Mouse (Mus musculus) liver, embryonic 13.5 days (tissue): ENCODE measurements at regions not wholly inside any gene's neighbourhood (a gene's known extent, or its start where the extent isn't known, plus 50 kb on each side); places are given as distances from the start of the nearest gene placed in this dataset.

Experiments used
- ATAC-seq: fragments of 200-750 bp; cut with Nextera tagmentation; 2 replicates; pipeline ENCODE4 v1.8.0; 2017; ENCODE audit warnings: low read depth, mild to moderate bottlenecking, moderate number of reproducible peaks, moderate library complexity
- DNase-seq: peaks from one replicate; pipeline ENCODE4 v3.0.0; 2022
- H3K27ac ChIP-seq: fragments of 300-500 bp; sonication (generic); 2 replicates; pipeline ENCODE4 v1.5.1; 2015; ENCODE audit warnings: moderate library complexity, mild to moderate bottlenecking, inconsistent platforms
- H3K27me3 ChIP-seq: fragments of 300-500 bp; sonication (generic); 2 replicates; pipeline ENCODE4 v1.6.1; 2015; ENCODE audit warnings: mild to moderate bottlenecking, inconsistent platforms
- H3K36me3 ChIP-seq: fragments of 300-500 bp; sonication (generic); 2 replicates; pipeline ENCODE4 v1.6.1; 2015; ENCODE audit warnings: mild to moderate bottlenecking, inconsistent platforms
- H3K4me1 ChIP-seq: fragments of 300-500 bp; sonication (generic); replicated peaks from 2 replicates; pipeline ENCODE4 v1.6.1; 2015; ENCODE audit warnings: inconsistent platforms
- H3K4me2 ChIP-seq: fragments of 300-500 bp; sonication (generic); 2 replicates; pipeline ENCODE4 v1.6.1; 2015; ENCODE audit warnings: inconsistent platforms, mild to moderate bottlenecking, moderate library complexity
- H3K4me3 ChIP-seq: fragments of 300-500 bp; sonication (generic); replicated peaks from 2 replicates; pipeline ENCODE4 v1.5.1; 2015; ENCODE audit warnings: mild to moderate bottlenecking, inconsistent platforms
- H3K9ac ChIP-seq: fragments of 300-500 bp; sonication (generic); 2 replicates; pipeline ENCODE4 v1.6.1; 2015; ENCODE audit warnings: mild to moderate bottlenecking, inconsistent platforms
- H3K9me3 ChIP-seq: fragments of 300-500 bp; sonication (generic); replicated peaks from 2 replicates; pipeline ENCODE4 v1.6.1; 2016; ENCODE audit warnings: inconsistent platforms
- WGBS: fragments of 180-500 bp; shearing (Covaris S2); methylation state at CpG from one replicate; pipeline ENCODE4 v1.1.7; 2015; ENCODE audit not compliant: insufficient replicate concordance; 5-methylcytosine and 5-hydroxymethylcytosine counted together

DNA sequence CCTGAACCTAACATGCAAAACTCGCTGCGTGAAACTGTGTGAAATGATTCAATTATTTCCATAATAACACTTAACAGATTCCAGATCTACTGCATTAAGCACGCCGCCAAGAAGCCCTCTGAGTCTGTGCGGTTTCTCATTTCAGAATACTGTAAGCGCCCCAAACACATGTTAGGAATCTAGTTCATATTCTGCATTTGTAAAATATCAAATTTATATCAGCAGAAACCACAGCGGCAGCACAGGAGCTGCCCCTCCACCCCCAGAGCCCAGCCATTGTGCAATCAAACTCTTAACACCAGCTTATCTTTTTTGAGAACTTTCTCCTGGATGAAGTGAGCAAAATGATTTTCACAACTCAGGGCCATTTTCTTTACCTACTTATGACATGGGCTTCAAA, 715.4 kb downstream of the Kcnj2 start:
- 56% methylated on average over 7 of the region's 7 CpGs for WGBS
- no peaks in the 10 kb centered on the region for H3K9me3 ChIP-seq
- DNase-seq: no peak
- H3K9ac ChIP-seq: no peak overlapping the region
- H3K4me3 ChIP-seq: no peak overlapping the region
- H3K4me1 ChIP-seq: no peaks in the 10 kb centered on the region
- no peak overlapping the region for H3K27ac ChIP-seq
- H3K4me2 ChIP-seq: no peak overlapping the region
- no peaks in the 10 kb centered on the region for H3K36me3 ChIP-seq
- no peaks in the 10 kb centered on the region for H3K27me3 ChIP-seq
- ATAC-seq: no peak

DNA sequence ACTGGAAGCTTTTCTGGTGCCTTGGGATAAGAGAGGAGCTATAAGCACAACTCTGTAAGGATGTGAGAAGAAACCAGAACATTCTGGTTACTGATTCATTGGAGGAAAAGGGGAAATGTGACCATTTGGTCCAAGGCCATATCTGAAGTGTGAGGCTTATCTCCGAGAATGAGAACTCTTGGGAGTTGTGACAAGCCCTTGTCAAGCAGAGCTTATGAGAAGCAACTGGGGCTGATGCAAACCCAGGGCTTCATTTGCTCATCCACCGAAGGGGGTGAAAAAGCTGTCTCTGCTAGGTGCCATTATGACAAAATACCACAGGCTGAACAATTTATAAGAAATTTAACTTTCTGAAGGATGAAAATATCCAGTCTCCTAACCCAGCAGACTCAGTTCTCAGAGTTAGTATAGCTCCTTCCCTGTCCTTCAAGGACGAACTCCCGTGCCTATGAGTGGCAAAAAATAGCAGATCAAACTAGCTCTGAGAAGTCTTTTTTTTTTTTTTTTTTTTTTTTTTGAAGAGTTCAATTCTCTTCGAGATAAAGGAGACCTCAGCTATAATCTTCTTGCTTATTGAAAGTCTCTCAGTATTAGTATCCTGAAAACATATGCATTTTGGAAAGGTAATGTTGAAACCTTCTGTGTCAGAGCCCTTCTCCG, 725.4 kb downstream of the Kcnj2 start:
- DNase-seq (no peak), ATAC-seq (no peak)
- Histone ChIP-seq H3K4me1 (no peaks in the 10 kb centered on the region), H3K9me3 (no peaks in the 10 kb centered on the region), H3K27me3 (no peaks in the 10 kb centered on the region), H3K4me3 (no peak overlapping the region), H3K9ac (no peak overlapping the region), H3K27ac (no peak overlapping the region), H3K4me2 (no peak overlapping the region), H3K36me3 (no peaks in the 10 kb centered on the region)
- WGBS: 48% methylated on average over 6 of the region's 6 CpGs

DNA sequence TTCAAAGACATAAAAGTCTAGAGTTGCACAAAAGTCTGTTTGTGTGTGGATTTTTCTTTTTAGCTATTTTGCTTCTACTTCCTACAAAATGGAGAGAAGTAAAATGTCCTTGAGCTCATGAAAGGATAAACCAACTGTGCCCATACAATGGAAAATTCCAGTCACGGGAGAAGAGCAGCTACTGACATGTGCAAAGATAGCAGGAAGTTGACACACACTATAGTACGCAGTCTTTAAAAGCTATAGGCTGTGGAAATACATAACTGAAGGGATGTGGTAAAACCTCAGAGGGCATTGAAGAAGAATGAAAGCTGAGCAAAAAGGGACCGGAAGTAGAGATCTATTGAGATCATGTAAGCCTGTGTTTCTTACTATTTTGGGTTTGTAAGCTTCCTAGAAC, 735.1 kb downstream of the Kcnj2 start:
- DNase-seq (no peak), ATAC-seq (no peak)
- 46% methylated on average over 3 of the region's 3 CpGs for WGBS

DNA sequence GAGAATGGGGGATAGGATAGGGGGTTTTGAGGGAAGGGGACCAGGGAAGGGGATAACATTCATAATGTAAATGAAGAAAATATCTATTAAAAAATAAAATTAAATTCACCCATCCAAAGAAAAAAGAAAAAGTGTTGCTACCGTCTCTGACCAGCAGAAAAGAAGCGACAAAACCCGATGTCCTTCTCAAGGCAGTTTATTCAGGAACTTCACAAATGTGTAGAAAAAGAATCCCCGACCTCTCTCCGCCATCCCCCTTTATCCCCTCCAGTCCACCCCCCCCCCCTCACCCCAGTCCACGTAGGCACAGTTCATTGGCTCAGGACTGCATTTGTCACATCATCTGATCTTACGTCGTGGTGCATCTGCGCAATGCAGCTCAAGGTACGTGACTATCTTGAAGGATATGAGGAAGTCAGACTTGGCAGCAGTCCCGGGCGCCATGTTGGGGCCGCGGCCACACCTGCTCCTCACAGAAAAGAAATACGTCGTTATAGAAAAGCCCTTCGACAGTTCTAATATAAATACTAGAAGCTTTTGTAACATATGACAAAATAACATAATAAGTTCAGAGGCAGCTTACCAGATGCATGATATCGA, 750.3 kb downstream of the Kcnj2 start:
- no peaks in the 10 kb centered on the region for H3K4me1 ChIP-seq
- 75% methylated on average over 18 of the region's 18 CpGs for WGBS
- no peaks in the 10 kb centered on the region for H3K36me3 ChIP-seq
- no peak for ATAC-seq
- H3K9ac ChIP-seq: no peak overlapping the region
- H3K4me2 ChIP-seq: no peak overlapping the region
- H3K27me3 ChIP-seq: no peaks in the 10 kb centered on the region
- H3K27ac ChIP-seq: no peak overlapping the region
- H3K9me3 ChIP-seq: no peaks in the 10 kb centered on the region
- no peak overlapping the region for H3K4me3 ChIP-seq
- DNase-seq: no peak

More for the DNA sequence above, 735.1 kb downstream of the Kcnj2 start:
- no peak overlapping the region for H3K4me3 ChIP-seq
- H3K4me1 ChIP-seq: no peaks in the 10 kb centered on the region
- H3K27me3 ChIP-seq: no peaks in the 10 kb centered on the region
- H3K9me3 ChIP-seq: no peaks in the 10 kb centered on the region
- no peak overlapping the region for H3K4me2 ChIP-seq
- no peaks in the 10 kb centered on the region for H3K36me3 ChIP-seq
- H3K9ac ChIP-seq: no peak overlapping the region
- H3K27ac ChIP-seq: no peak overlapping the region

DNA sequence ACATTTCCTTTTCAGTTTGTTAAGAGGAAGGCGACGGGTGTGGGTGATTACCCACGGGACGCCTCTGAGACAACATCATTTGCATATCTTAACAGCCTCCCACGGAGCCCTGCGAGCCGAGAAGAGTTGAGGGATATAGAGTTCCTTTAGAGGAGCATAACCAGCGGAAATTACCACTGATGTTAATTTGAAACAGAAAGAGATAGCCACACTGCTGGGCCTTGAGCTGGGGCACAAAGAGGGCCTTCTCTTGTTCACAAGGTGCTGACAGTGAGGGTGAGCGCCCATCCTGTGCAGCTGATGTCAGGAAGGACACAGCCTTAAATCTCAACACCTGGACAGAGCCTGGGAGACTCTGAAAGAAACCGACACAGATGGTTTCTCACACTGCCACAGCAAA, 752.2 kb downstream of the Kcnj2 start:
- Histone ChIP-seq H3K9ac (no peak overlapping the region), H3K9me3 (no peaks in the 10 kb centered on the region), H3K36me3 (no peaks in the 10 kb centered on the region), H3K4me2 (no peak overlapping the region), H3K4me1 (no peaks in the 10 kb centered on the region), H3K27ac (no peak overlapping the region), H3K27me3 (no peaks in the 10 kb centered on the region), H3K4me3 (no peak overlapping the region)
- ATAC-seq (no peak), DNase-seq (no peak)
- WGBS: 11% methylated on average over 10 of the region's 10 CpGs

DNA sequence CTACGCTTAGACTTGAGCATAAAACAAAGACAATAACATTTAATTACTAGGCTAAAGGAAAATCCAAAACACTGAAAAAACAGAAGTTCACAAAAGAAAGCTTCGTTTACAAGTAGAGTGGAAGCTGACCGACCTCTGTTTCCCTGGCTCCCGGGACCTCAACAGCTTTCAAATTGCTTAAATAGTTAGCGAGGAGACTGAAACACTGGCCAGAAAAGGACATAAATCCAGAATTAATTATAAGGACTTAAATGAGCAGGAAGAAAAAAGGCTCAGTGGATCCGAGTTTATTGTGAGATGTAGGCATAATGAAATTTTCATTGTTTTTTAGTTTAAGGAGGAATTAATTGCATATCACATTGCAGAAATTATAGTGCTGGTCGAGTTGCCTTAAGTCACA, 754.4 kb downstream of the Kcnj2 start:
- DNase-seq: no peak
- Histone ChIP-seq H3K27me3 (no peaks in the 10 kb centered on the region), H3K4me2 (no peak overlapping the region), H3K9ac (no peak overlapping the region), H3K9me3 (no peaks in the 10 kb centered on the region), H3K27ac (no peak overlapping the region), H3K36me3 (no peaks in the 10 kb centered on the region), H3K4me3 (no peak overlapping the region), H3K4me1 (no peaks in the 10 kb centered on the region)
- no peak for ATAC-seq
- 57% methylated on average over 7 of the region's 7 CpGs for WGBS

DNA sequence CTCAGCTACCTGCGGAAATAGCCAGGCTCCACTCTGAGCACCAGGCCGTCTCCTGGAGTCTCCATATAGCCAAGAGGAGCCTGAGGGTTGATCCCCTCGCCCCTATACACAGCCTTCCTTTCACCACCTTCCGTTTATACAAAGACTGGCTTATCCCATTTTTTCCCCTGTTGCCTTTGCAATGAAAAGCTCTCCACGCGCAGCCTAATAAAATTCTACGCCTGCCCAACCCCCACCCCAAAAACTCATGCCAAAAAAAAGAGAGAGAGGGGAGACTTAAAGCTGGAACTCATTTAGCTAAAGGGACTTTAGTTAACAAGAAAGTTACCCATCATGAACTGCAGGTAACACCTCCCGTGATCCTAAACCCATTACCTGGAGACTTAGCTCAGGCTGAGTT, 762.5 kb downstream of the Kcnj2 start:
- Histone ChIP-seq H3K36me3 (no peaks in the 10 kb centered on the region), H3K4me3 (no peak overlapping the region), H3K4me2 (no peak overlapping the region), H3K9me3 (no peaks in the 10 kb centered on the region), H3K27ac (no peak overlapping the region), H3K9ac (no peak overlapping the region), H3K27me3 (no peaks in the 10 kb centered on the region), H3K4me1 (no peaks in the 10 kb centered on the region)
- WGBS: 60% methylated on average over 8 of the region's 8 CpGs
- no peak for ATAC-seq
- DNase-seq: no peak

DNA sequence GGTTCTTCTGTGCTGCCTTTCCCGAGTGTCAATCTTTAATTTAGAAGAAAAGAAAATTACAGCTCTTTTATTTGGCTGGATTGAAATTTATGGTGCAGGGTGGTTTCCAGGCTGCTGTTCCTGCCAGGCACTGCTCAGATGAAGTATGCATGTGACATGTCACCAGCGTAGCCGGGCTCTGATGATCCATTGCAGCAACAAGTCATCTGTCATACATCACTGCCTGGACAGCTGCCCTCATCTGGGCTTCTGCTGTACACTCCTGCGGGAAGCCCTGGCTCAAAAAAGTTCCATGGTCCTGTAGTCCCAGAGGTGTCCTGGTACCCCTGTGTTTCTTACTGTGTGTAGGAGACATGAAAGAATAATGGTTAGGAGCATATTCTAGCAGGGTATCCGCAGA, 773.0 kb downstream of the Kcnj2 start:
- ATAC-seq (no peak), DNase-seq (no peak)
- Histone ChIP-seq H3K27ac (no peak overlapping the region), H3K4me2 (no peak overlapping the region), H3K4me1 (no peaks in the 10 kb centered on the region), H3K4me3 (no peak overlapping the region), H3K9me3 (no peaks in the 10 kb centered on the region), H3K27me3 (no peaks in the 10 kb centered on the region), H3K9ac (no peak overlapping the region), H3K36me3 (no peaks in the 10 kb centered on the region)
- WGBS: 58% methylated on average over 5 of the region's 5 CpGs

DNA sequence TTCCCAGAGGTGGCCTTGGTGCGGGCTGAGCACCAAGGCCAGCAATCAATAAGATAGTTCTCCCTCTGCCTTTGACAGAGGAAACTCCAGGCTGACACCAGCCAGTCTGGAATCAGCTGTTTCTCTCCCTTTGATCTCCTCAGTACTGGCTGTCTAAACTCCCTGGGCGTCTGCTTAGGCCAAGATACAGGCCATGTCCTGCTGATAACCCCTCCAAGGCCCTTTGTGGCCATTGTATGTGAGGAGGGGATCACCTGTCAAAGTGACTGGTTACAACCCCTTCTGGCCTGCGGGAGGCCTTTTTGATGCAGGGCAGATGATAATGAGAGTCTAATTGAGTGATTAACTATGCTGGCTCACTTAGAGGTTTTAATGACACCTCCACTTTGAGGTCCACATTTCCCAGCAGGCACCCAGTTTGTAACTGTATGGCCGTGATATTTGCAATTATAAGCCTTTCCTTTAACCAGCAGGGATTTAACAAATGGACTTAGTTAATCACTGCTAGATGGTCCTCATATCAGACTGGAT, 777.8 kb downstream of the Kcnj2 start:
- ATAC-seq (no peak), DNase-seq (no peak)
- 36% methylated on average over 4 of the region's 4 CpGs for WGBS
- Histone ChIP-seq H3K9me3 (no peaks in the 10 kb centered on the region), H3K4me2 (no peak overlapping the region), H3K27ac (no peak overlapping the region), H3K4me3 (no peak overlapping the region), H3K27me3 (no peaks in the 10 kb centered on the region), H3K36me3 (no peaks in the 10 kb centered on the region), H3K4me1 (no peaks in the 10 kb centered on the region), H3K9ac (no peak overlapping the region)

DNA sequence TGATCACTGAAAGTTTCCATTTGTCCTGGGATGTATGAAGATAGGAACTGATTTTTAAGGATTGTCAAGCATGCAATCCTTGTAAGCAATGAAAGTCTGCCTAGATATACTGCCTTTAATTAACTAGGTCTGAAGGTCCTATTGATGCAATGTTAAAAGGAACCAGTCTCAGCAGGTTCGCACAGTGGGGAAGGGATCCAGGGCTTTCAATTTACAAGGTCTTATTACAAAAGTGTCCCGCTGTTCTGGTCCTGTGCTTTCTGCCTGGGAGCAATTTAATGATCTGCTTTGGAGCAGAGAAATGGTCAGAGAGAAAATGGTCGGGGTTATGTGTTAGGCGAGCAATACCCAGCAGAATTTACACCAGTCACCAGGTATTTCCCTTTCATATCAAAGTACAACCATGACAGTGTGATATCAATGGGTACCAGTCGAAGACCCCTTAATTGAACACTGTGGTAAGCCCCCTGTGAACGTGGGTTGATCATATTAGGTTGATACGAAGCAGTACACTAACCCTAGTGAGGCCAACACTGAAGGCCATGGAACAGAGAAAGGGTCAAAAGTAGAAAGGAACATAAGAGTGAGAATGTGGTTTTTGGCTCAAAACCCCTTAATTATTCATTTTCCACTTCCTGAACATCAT, 778.5 kb downstream of the Kcnj2 start:
- no peaks in the 10 kb centered on the region for H3K36me3 ChIP-seq
- H3K9ac ChIP-seq: no peak overlapping the region
- H3K9me3 ChIP-seq: no peaks in the 10 kb centered on the region
- H3K27me3 ChIP-seq: no peaks in the 10 kb centered on the region
- 37% methylated on average over 7 of the region's 7 CpGs for WGBS
- no peak overlapping the region for H3K4me3 ChIP-seq
- no peak overlapping the region for H3K4me2 ChIP-seq
- DNase-seq: no peak
- ATAC-seq: no peak
- no peak overlapping the region for H3K27ac ChIP-seq
- H3K4me1 ChIP-seq: no peaks in the 10 kb centered on the region

DNA sequence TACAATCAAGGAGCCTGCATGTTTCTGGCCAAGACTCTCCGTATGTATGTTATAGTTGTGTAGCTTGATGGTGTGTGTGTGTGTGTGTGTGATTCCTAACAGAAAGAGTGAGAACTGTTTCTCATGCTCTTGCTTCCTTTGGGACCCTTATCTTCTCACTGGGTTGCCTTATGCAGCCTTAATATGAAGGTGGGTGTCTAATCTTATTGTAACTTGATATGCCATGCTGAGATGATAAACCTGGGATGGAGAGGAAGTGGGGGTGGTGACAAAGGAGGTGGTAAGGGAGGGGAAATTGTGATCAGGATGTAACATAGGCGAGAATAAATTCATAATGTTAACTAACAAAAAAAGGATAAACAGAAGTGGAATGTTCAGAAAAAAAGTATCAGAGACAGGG, 791.3 kb downstream of the Kcnj2 start:
- H3K36me3 ChIP-seq: no peaks in the 10 kb centered on the region
- ATAC-seq: no peak
- H3K27ac ChIP-seq: no peak overlapping the region
- H3K27me3 ChIP-seq: no peaks in the 10 kb centered on the region
- DNase-seq: no peak
- no peak overlapping the region for H3K4me3 ChIP-seq
- H3K9ac ChIP-seq: no peak overlapping the region
- H3K9me3 ChIP-seq: no peaks in the 10 kb centered on the region
- H3K4me1 ChIP-seq: no peaks in the 10 kb centered on the region
- H3K4me2 ChIP-seq: no peak overlapping the region
- WGBS: 45% methylated on average over 2 of the region's 2 CpGs

DNA sequence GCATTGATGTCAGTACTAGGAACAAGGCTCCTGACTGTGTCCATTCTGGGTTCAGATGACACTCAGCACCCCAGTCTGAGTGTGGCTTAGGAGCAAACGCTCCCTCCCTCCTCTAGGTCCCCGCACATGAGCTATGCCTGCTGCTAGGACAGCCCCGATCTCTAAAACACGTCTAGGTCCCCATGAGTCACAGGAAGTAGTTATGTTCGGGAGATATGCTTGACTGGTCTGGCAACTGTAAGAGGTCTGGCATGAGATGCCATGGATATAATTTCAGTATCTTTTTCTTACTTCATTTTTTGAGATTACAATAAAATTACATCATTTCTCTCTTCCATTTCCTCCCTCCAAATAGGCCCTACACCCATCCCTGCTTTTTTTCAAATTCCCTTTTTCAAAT, 792.1 kb downstream of the Kcnj2 start:
- Histone ChIP-seq H3K9me3 (no peaks in the 10 kb centered on the region), H3K4me1 (no peaks in the 10 kb centered on the region), H3K27ac (no peak overlapping the region), H3K27me3 (no peaks in the 10 kb centered on the region), H3K36me3 (no peaks in the 10 kb centered on the region), H3K4me2 (no peak overlapping the region), H3K9ac (no peak overlapping the region), H3K4me3 (no peak overlapping the region)
- ATAC-seq: no peak
- WGBS: 41% methylated on average over 5 of the region's 5 CpGs
- no peak for DNase-seq
